Mouse (Mus musculus): Measurements from ENCODE around the gene Pank1.

DNA sequence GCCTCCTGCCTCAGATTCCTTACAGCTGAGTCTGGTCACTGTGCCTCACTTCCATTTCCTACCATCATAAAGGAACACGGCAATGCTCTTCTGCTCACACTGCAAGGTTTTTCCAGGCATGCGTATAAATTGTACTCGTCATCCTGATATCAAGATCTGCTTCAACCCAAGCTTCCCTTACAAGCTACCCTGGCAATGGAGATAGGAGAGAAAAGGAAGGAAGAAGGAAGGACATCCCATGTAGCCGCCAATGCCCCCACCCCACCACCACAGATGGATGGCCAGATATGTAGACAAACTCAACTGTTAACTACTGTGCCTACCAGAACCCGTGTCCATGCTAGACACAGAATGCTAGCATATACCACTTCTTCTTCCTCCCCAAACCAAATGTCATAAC, 34.5 kb downstream of the Pank1 start:
- no peak for TF ChIP-seq CTCF (IDR thresholded peaks at IDR 0.05; ENCODE audit: control insufficient read depth, insufficient read depth, low read length)
- no peak for TF ChIP-seq POLR2A (IDR thresholded peaks at IDR 0.05; ENCODE audit: borderline replicate concordance, control insufficient read depth, low read depth, low read length)
